In genomic region chr2:34642351-34642750, GRCm38 (mm10) we compare ENCODE assay signal across 10 mouse cellular contexts.
A peak's percentile ranks its signal among the peaks of the same experiment; 100 is the strongest.
DNase-seq lines count a peak whose midpoint lies in the region; ATAC-seq and TF ChIP-seq lines count a peak whose summit lies in the region.
"Had no signal": no experiment of that assay in that cellular context is flagged by ENCODE, and none has a peak within 500 bp of the region (broad histone marks: within the 10 kb centered on the region; RNA-seq: fewer than 3 reads in every experiment).

No protein-coding gene starts in this region.

- no peaks in the 10 kb centered on the region for H3K36me3 ChIP-seq in kidney, adult 2 months (ENCODE audit: control insufficient read depth, insufficient read depth, low read length)
- no peaks in the 10 kb centered on the region for H3K36me3 ChIP-seq in kidney, embryonic 14.5 days (ENCODE audit: control insufficient read depth, insufficient read depth, low read length)
- no peaks in the 10 kb centered on the region for H3K36me3 ChIP-seq in limb, embryonic 10.5 days
- no peaks in the 10 kb centered on the region for H3K36me3 ChIP-seq in splenic B cell, adult 2 months (ENCODE audit: control insufficient read depth, insufficient read depth, low read length, poor library complexity, severe bottlenecking)
- H3K36me3 ChIP-seq in heart, embryonic 12.5 days: no peaks in the 10 kb centered on the region
- H3K36me3 ChIP-seq: embryonic facial prominence, embryonic 15.5 days; lung, embryonic 15.5 days had no signal

- peak; percentile 61 for TF ChIP-seq CTCF in kidney, adult 2 months (conservative IDR thresholded peaks at IDR 0.05; ENCODE audit: insufficient read depth, insufficient read length, low read depth, low read length)

- WGBS in kidney, adult 2 months: 56% methylated on average over 2 of the region's 2 CpGs
- WGBS in kidney, embryonic 14.5 days: 41% methylated on average over 2 of the region's 2 CpGs
- 28% methylated on average over 2 of the region's 2 CpGs for whole genome bisulfite sequencing in limb, embryonic 10.5 days
- WGBS in heart, embryonic 12.5 days: 33% methylated on average over 2 of the region's 2 CpGs

- no peak overlapping the region for H3K9ac ChIP-seq in kidney, embryonic 14.5 days (ENCODE audit: low read depth, low read length)
- no peak overlapping the region for H3K9ac ChIP-seq in heart, embryonic 12.5 days
- H3K9ac ChIP-seq: embryonic facial prominence, embryonic 15.5 days; lung, embryonic 15.5 days had no signal

- no peaks in the 10 kb centered on the region for H3K27me3 ChIP-seq in kidney, adult 2 months (replicated peaks; ENCODE audit: control insufficient read depth, insufficient read depth, low read length)
- no peaks in the 10 kb centered on the region for H3K27me3 ChIP-seq in kidney, embryonic 14.5 days (ENCODE audit: control insufficient read depth, insufficient read depth, low read length)
- H3K27me3 ChIP-seq in limb, embryonic 10.5 days (ENCODE audit: low read depth, poor library complexity, severe bottlenecking): peaks cover 23% of the 10 kb centered on the region
- H3K27me3 ChIP-seq in splenic B cell, adult 2 months (ENCODE audit: control insufficient read depth, insufficient read depth, low read length, poor library complexity, severe bottlenecking): no peaks in the 10 kb centered on the region
- 0 out of 2 replicates have a peak, but pooled peaks cover 12% of the 10 kb centered on the region for H3K27me3 ChIP-seq in heart, embryonic 12.5 days (replicated peaks)
- H3K27me3 ChIP-seq: embryonic facial prominence, embryonic 15.5 days had no signal

- no peak for TF ChIP-seq POLR2A in kidney, adult 2 months (IDR thresholded peaks at IDR 0.05; ENCODE audit: low read depth, low read length)

- H3K27ac ChIP-seq in kidney, adult 2 months (ENCODE audit: insufficient read depth, low read depth, low read length): no peak overlapping the region
- H3K27ac ChIP-seq in kidney, embryonic 14.5 days (ENCODE audit: low read depth, low read length): no peak overlapping the region
- H3K27ac ChIP-seq in limb, embryonic 10.5 days: no peak overlapping the region
- H3K27ac ChIP-seq in heart, embryonic 12.5 days (ENCODE audit: poor library complexity, severe bottlenecking): no peak overlapping the region
- H3K27ac ChIP-seq: embryonic facial prominence, embryonic 15.5 days; lung, embryonic 15.5 days had no signal

- H3K4me2 ChIP-seq in kidney, embryonic 14.5 days (replicated peaks; ENCODE audit: low read depth, low read length): no peak overlapping the region
- no peak overlapping the region for H3K4me2 ChIP-seq in heart, embryonic 12.5 days
- H3K4me2 ChIP-seq: embryonic facial prominence, embryonic 15.5 days; lung, embryonic 15.5 days had no signal

- no peaks in the 10 kb centered on the region for H3K4me1 ChIP-seq in kidney, adult 2 months (ENCODE audit: control insufficient read depth, insufficient read depth, low read length)
- H3K4me1 ChIP-seq in kidney, embryonic 14.5 days (ENCODE audit: control insufficient read depth, insufficient read depth, low read length): peaks cover 10% of the 10 kb centered on the region; the same call in 1 of the 2 replicates
- peaks cover 47% of the 10 kb centered on the region for H3K4me1 ChIP-seq in limb, embryonic 10.5 days
- H3K4me1 ChIP-seq in heart, embryonic 12.5 days (replicated peaks): peaks cover 12% of the 10 kb centered on the region

- ATAC-seq in kidney, embryonic 14.5 days (ENCODE audit: low FRiP score, low TSS enrichment): no peak
- no peak for ATAC-seq in heart, embryonic 12.5 days (ENCODE audit: insufficient number of reproducible peaks, low FRiP score)

- H3K4me3 ChIP-seq in kidney, adult 2 months (ENCODE audit: insufficient read depth, low read depth, low read length): no peak overlapping the region
- no peak overlapping the region for H3K4me3 ChIP-seq in kidney, embryonic 14.5 days (ENCODE audit: low read length)
- H3K4me3 ChIP-seq in limb, embryonic 10.5 days: no peak overlapping the region
- no peak overlapping the region for H3K4me3 ChIP-seq in heart, embryonic 12.5 days
- H3K4me3 ChIP-seq: embryonic facial prominence, embryonic 15.5 days; lung, embryonic 15.5 days had no signal

- no peaks in the 10 kb centered on the region for H3K9me3 ChIP-seq in kidney, embryonic 14.5 days (ENCODE audit: control insufficient read depth, low read length)
- no peaks in the 10 kb centered on the region for H3K9me3 ChIP-seq in limb, embryonic 10.5 days (replicated peaks)
- no peaks in the 10 kb centered on the region for H3K9me3 ChIP-seq in heart, embryonic 12.5 days (replicated peaks)
- H3K9me3 ChIP-seq: embryonic facial prominence, embryonic 15.5 days; lung, embryonic 15.5 days had no signal

- DNase-seq in kidney, adult 2 months: no peak
- peak; percentile 63 for DNase-seq in MEL-GATA-1-ER (ENCODE audit: extremely low read depth, low read depth)
- DNase-seq in limb, embryonic 10.5 days (ENCODE audit: low spot score): peak; percentile 72
- DNase-seq in splenic B cell, adult 2 months (ENCODE audit: low read depth, low spot score): peak; percentile 81
- DNase-seq in right cerebral cortex, adult 18-20 months: no peak
- DNase-seq in right cerebral cortex, adult 2 months (ENCODE audit: low spot score in 2 of 2): no peak

Comparison
In these comparisons a context has a peak if more than half of its experiments do, and no peak if none do; other contexts are left out.
1. DNase-seq: peak in MEL-GATA-1-ER (single experiment), limb, embryonic 10.5 days (single experiment) and splenic B cell, adult 2 months (single experiment); none in kidney, adult 2 months (single experiment), right cerebral cortex, adult 18-20 months (single experiment) and right cerebral cortex, adult 2 months (0 of 2).